Mouse (Mus musculus) heart, embryonic 10.5 days (tissue): Measurements from ENCODE around the gene Bcas2. TPM values are rescaled to one million over a fixed set of nuclear protein-coding genes. Genes with fewer than 3 reads are reported as not detected.
A peak's percentile ranks its signal among the peaks of the same experiment; 100 is the strongest.
"Not testable (repeated sequence)": the region's sequence is repeated elsewhere in the genome, so short reads cannot be mapped to it uniquely, and the experiment has no call there.

ENCODE experiments used
- DNase-seq: peaks from one replicate; pipeline ENCODE4 v3.0.0-alpha.2; 2017; ENCODE audit warnings: low spot score
- H3K27ac ChIP-seq: fragments of 300-500 bp; sonication (generic); 2 replicates; pipeline ENCODE4 v1.5.1; 2016; ENCODE audit warnings: mild to moderate bottlenecking
- H3K27me3 ChIP-seq: fragments of 300-500 bp; sonication (generic); 2 replicates; pipeline ENCODE4 v1.6.1; 2016; ENCODE audit warnings: mild to moderate bottlenecking; ENCODE audit not compliant: poor library complexity, insufficient read depth, severe bottlenecking
- H3K36me3 ChIP-seq: fragments of 300-500 bp; sonication (generic); 2 replicates; pipeline ENCODE4 v1.6.1; 2016; ENCODE audit warnings: mild to moderate bottlenecking, moderate library complexity
- H3K4me1 ChIP-seq: fragments of 300-500 bp; sonication (generic); 2 replicates; pipeline ENCODE4 v1.6.1; 2016; ENCODE audit warnings: mild to moderate bottlenecking
- H3K4me3 ChIP-seq: fragments of 300-500 bp; sonication (generic); 2 replicates; pipeline ENCODE4 v1.5.1; 2016; ENCODE audit warnings: mild to moderate bottlenecking, moderate library complexity
- H3K9me3 ChIP-seq: fragments of 300-500 bp; sonication (generic); 2 replicates; pipeline ENCODE4 v1.6.1; 2016; ENCODE audit warnings: mild to moderate bottlenecking, moderate library complexity
- WGBS: fragments of 180-500 bp; shearing (Covaris S2); methylation state at CpG from one replicate; pipeline ENCODE4 v1.1.7; 2016; 5-methylcytosine and 5-hydroxymethylcytosine counted together
- polyA plus RNA-seq: library from polyadenylated mRNA; unstranded; fragments of >200 nt; fragmentation: Nextera tagmentation; extraction: Ambion mirVana; gene quantifications from 2 replicates; pipeline ENCODE4 v1.2.1, GENCODE M21; 2016

Bcas2 gene
- polyA plus RNA-seq, 1 experiment from 2014 or later: 186 TPM

- DNase-seq: no peak
- WGBS: 44% methylated on average over 4 of the region's 4 CpGs
These were observed 9.7 kb downstream of the Bcas2 start for GRCm38 (mm10) chr3:103181171-103181570.

GRCm38 (mm10) chr3:103182821-103183220 lies 11.4 kb downstream of the Bcas2 start:
- DNase-seq: no peak
- no peak overlapping the region for H3K4me3 ChIP-seq
- H3K27ac ChIP-seq: no peak overlapping the region
- H3K4me1 ChIP-seq: no peaks in the 10 kb centered on the region
- no peaks in the 10 kb centered on the region for H3K27me3 ChIP-seq
- 73% methylated on average over 14 of the region's 14 CpGs for WGBS
- H3K36me3 ChIP-seq: peaks cover 20% of the 10 kb centered on the region
- no peaks in the 10 kb centered on the region for H3K9me3 ChIP-seq

More at GRCm38 (mm10) chr3:103181171-103181570, 9.7 kb downstream of the Bcas2 start:
- Histone ChIP-seq H3K9me3 (no peaks in the 10 kb centered on the region), H3K4me1 (no peaks in the 10 kb centered on the region), H3K27me3 (no peaks in the 10 kb centered on the region), H3K36me3 (peaks cover 36% of the 10 kb centered on the region), H3K27ac (no peak overlapping the region), H3K4me3 (no peak overlapping the region)

GRCm38 (mm10) chr3:103184467-103184866 lies 13.0 kb downstream of the Bcas2 start:
- not testable (repeated sequence) for H3K36me3 ChIP-seq, H3K27me3 ChIP-seq, H3K9me3 ChIP-seq, H3K4me1 ChIP-seq, H3K27ac ChIP-seq, H3K4me3 ChIP-seq
- peak; percentile 58 for DNase-seq

GRCm38 (mm10) chr3:103188451-103188850 lies 17.0 kb downstream of the Bcas2 start:
- DNase-seq: peak; percentile 59
- no peaks in the 10 kb centered on the region for H3K4me1 ChIP-seq
- no peak overlapping the region for H3K27ac ChIP-seq
- no peaks in the 10 kb centered on the region for H3K27me3 ChIP-seq
- H3K4me3 ChIP-seq: no peak overlapping the region
- H3K9me3 ChIP-seq: 0 out of 2 replicates have a peak, but pooled peaks cover 2% of the 10 kb centered on the region
- no peaks in the 10 kb centered on the region for H3K36me3 ChIP-seq
- WGBS: 56% methylated on average over 5 of the region's 5 CpGs

DNA sequence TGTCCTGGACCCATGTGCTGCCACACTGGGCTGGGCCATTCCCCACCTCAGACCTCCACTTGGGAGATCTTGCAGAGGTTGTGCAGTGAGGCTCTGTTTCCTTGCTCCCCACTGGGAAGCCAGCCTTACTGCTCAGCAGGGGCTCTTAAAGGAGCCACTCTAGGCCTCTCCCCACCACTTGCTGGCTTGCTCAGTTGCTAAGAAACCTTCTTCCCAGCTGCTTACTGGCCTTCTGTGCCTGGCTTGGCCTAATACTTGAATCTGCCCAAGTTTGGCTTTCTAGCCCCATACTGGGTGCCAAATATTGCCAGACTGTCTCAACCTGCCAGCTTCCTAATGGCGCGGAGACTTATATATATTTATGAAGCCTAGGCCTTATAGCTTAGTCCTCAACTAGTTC lies 17.4 kb downstream of the Bcas2 start:
- DNase-seq: no peak
- Histone ChIP-seq H3K4me3 (no peak overlapping the region), H3K27me3 (no peaks in the 10 kb centered on the region), H3K9me3 (0 out of 2 replicates have a peak, but pooled peaks cover 2% of the 10 kb centered on the region), H3K4me1 (no peaks in the 10 kb centered on the region), H3K27ac (no peak overlapping the region), H3K36me3 (no peaks in the 10 kb centered on the region)
- 87% methylated on average over 2 of the region's 2 CpGs for WGBS

GRCm38 (mm10) chr3:103192161-103192560 lies 20.7 kb downstream of the Bcas2 start:
- Histone ChIP-seq H3K27ac (no peak overlapping the region), H3K9me3 (0 out of 2 replicates have a peak, but pooled peaks cover 2% of the 10 kb centered on the region), H3K36me3 (no peaks in the 10 kb centered on the region), H3K4me1 (peaks cover 6% of the 10 kb centered on the region; the same call in 1 of the 2 replicates), H3K27me3 (no peaks in the 10 kb centered on the region), H3K4me3 (no peak overlapping the region)
- 89% methylated on average over 4 of the region's 4 CpGs for WGBS
- peak; percentile 56 for DNase-seq

GRCm38 (mm10) chr3:103193186-103193585 lies 21.7 kb downstream of the Bcas2 start:
- Histone ChIP-seq H3K9me3 (0 out of 2 replicates have a peak, but pooled peaks cover 2% of the 10 kb centered on the region), H3K27ac (no peak overlapping the region), H3K4me3 (no peak overlapping the region), H3K36me3 (no peaks in the 10 kb centered on the region), H3K27me3 (no peaks in the 10 kb centered on the region), H3K4me1 (peaks cover 6% of the 10 kb centered on the region; the same call in 1 of the 2 replicates)
- 72% methylated on average over 1 of the region's 1 CpGs for WGBS
- no peak for DNase-seq

DNA sequence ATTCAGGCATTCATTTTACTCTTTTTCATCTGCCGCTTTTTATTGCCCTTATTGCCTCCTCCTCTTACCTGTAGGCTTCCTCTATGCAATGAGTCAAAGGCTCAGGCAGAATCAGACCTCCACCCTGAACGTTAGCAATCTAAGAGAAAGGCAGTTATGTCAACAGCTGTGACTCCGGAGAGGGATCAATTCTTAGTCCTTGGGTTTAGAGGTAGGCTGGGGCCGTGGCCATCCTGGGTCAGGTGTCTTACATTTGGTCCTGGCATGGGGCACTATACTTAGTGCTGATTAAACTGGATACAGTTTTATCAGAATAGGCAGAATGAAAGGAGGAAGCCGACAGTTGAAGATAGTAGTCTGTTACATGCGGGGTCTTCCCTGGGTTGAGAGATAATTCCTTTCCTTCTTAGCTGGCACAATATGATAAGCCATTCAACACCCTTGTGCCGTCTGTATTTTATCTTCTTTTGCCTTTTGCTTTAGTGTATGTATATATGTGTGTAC lies 24.9 kb downstream of the Bcas2 start:
- no peaks in the 10 kb centered on the region for H3K27me3 ChIP-seq
- H3K36me3 ChIP-seq: 0 out of 2 replicates have a peak, but pooled peaks cover 2% of the 10 kb centered on the region
- H3K27ac ChIP-seq: no peak overlapping the region
- no peak for DNase-seq
- 41% methylated on average over 7 of the region's 7 CpGs for WGBS
- no peak overlapping the region for H3K4me3 ChIP-seq
- peaks cover 10% of the 10 kb centered on the region; the same call in 1 of the 2 replicates for H3K4me1 ChIP-seq
- peaks cover 2% of the 10 kb centered on the region; the same call in 1 of the 2 replicates for H3K9me3 ChIP-seq

GRCm38 (mm10) chr3:103199386-103199785 lies 27.9 kb downstream of the Bcas2 start:
- H3K36me3 ChIP-seq: 0 out of 2 replicates have a peak, but pooled peaks cover 2% of the 10 kb centered on the region
- H3K27me3 ChIP-seq: no peaks in the 10 kb centered on the region
- WGBS: 86% methylated on average over 5 of the region's 5 CpGs
- H3K4me1 ChIP-seq: peaks cover 10% of the 10 kb centered on the region; the same call in 1 of the 2 replicates
- DNase-seq: peak; percentile 62
- no peak overlapping the region for H3K4me3 ChIP-seq
- no peak overlapping the region for H3K27ac ChIP-seq
- no peaks in the 10 kb centered on the region; the same call in 1 of the 2 replicates for H3K9me3 ChIP-seq

GRCm38 (mm10) chr3:103201105-103201504 lies 29.6 kb downstream of the Bcas2 start:
- WGBS: 91% methylated on average over 7 of the region's 7 CpGs
- peak; percentile 35 for DNase-seq
- not testable (repeated sequence) for H3K4me3 ChIP-seq, H3K9me3 ChIP-seq, H3K36me3 ChIP-seq, H3K27me3 ChIP-seq, H3K27ac ChIP-seq, H3K4me1 ChIP-seq

- Histone ChIP-seq H3K4me3 (no peak overlapping the region), H3K27ac (no peak overlapping the region), H3K27me3 (no peaks in the 10 kb centered on the region), H3K9me3 (no peaks in the 10 kb centered on the region; the same call in 1 of the 2 replicates), H3K4me1 (peaks cover 3% of the 10 kb centered on the region; the same call in 1 of the 2 replicates), H3K36me3 (0 out of 2 replicates have a peak, but pooled peaks cover 2% of the 10 kb centered on the region)
- 92% methylated on average over 1 of the region's 1 CpGs for WGBS
- peak; percentile 19 for DNase-seq
These were observed 32.1 kb downstream of the Bcas2 start for GRCm38 (mm10) chr3:103203554-103203953.

GRCm38 (mm10) chr3:103204445-103204844 lies 33.0 kb downstream of the Bcas2 start:
- Histone ChIP-seq H3K9me3 (no peaks in the 10 kb centered on the region; the same call in 1 of the 2 replicates), H3K4me1 (no peaks in the 10 kb centered on the region), H3K27me3 (no peaks in the 10 kb centered on the region), H3K4me3 (no peak overlapping the region), H3K27ac (no peak overlapping the region), H3K36me3 (0 out of 2 replicates have a peak, but pooled peaks cover 2% of the 10 kb centered on the region)
- 83% methylated on average over 3 of the region's 3 CpGs for WGBS
- DNase-seq: peak; percentile 45

- 78% methylated on average over 6 of the region's 6 CpGs for WGBS
- DNase-seq: peak; percentile 30
- Histone ChIP-seq H3K4me3 (no peak overlapping the region), H3K9me3 (no peaks in the 10 kb centered on the region), H3K4me1 (no peaks in the 10 kb centered on the region), H3K27me3 (no peaks in the 10 kb centered on the region), H3K27ac (no peak overlapping the region), H3K36me3 (no peaks in the 10 kb centered on the region)
These were observed 34.9 kb downstream of the Bcas2 start for GRCm38 (mm10) chr3:103206393-103206792.

- Histone ChIP-seq H3K4me1 (no peaks in the 10 kb centered on the region), H3K9me3 (no peaks in the 10 kb centered on the region), H3K27me3 (no peaks in the 10 kb centered on the region), H3K36me3 (no peaks in the 10 kb centered on the region), H3K27ac (no peak overlapping the region), H3K4me3 (no peak overlapping the region)
- DNase-seq: no peak
- WGBS: 55% methylated on average over 5 of the region's 5 CpGs
These were observed 36.3 kb downstream of the Bcas2 start for GRCm38 (mm10) chr3:103207749-103208148.
